Mouse (Mus musculus) cerebellum, adult 18-20 months (tissue): ENCODE results near the gene Lyst.

Experiments
- DNase-seq, 2 experiments: peaks; one replicate each; pipeline ENCODE4 v3.0.0; 2021

Gene Lyst

DNA sequence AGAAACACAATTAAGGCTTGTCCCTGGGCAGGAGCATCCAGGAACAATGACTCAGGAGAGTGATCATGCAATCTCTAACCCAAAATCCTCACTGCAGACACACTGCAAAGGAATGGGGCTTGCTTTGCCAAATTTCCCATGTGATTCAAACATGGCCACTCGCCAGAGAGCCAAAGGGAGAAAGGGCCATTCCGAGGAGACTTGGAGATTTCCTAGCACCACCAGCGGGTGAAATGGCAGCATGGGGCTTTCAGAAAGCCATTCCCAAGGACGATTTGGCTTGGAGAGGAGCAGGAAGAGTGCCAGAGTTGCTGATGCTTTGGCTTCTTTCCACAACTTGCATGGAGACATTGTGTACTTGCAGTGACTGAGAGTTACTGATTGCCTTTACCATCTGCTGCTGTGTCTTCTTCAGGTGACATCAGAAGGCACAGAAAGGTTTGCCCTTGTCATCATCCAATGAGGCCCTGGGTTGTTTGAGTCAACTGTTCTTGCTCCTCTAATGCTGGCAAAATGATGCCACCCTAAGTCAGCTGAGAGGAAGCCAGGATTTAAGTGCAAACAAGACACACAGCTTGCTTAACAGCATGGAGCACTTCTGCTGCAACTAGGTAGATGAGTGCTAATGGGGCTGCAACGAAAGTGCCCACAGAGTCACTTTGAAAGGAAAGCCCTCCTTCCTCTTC lies 16.5 kb upstream of the Lyst start:
- DNase-seq, result peak; percentile 93 to 94

DNA sequence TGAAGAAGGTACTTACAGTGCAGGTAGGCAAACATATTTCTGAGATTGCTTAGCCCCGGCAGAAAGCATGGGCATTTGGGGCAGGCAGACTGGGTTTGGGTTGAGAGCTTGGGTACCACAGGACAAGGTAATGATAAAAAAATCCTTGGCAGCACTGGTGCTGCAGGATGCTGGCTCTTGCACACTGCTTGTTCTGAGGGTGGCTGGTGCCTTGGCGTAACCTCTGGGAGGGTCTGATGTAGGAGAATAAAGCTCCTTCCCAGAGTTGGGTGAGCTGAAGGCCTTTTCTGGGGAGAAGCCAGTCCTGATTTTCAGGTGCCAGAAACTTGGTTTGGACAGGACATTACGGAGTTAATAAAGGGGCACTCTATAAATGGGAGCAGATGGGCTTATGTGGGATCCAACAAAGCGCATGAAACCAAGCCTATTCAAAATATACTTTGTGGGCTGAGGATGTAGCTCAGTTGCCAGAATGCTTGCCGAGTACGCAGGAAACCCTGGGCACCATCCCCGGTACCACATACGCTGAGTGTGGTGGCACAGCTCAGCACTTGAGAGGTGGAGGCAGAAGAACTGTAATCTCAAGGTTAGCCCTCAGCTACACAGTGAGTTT lies 15.8 kb upstream of the Lyst start:
- DNase-seq, result peak; percentile 78 to 82

- DNase-seq, result peak; percentile 23 to 49
Observed at GRCm38 (mm10) chr13:13575106-13575505, 15.1 kb upstream of the Lyst start.

DNA sequence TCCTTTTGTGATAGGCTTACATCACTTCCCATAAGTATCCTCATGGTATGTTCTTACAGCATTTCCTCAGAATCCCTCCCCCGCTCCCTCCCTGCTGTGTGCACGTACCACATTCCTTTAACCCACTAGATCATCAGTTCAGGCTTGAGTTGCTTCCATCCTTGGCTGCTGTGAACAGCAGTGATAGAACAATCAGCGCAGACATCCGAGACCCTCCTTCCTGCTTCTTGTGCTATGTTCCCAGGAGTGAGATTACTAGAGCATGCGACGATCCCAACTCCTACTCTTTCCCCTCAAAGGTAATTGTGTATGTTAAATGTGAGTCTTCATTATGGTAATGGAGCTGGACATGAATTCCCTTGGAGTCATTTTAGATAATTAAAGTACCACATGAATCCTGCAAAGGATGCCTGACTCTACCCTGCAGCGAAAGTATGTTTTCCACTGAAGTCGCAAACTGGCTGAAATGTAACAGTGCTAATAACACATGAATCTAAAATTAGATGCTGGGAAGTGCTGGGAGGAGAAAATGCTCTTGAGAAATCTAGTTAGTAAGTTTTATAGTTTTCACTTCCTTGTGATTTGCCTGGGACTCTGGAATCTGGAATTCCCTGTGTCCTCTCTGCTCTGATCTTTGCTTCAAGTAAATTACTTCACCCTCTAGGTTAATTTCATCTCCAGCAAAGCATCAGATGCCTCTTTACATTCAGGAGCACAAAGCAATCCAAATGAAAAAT lies 13.6 kb upstream of the Lyst start:
- DNase-seq, result no peak

GRCm38 (mm10) chr13:13581988-13582387 lies 8.2 kb upstream of the Lyst start:
- no peak for DNase-seq

- no peak for DNase-seq
Observed at GRCm38 (mm10) chr13:13583473-13583872, 6.7 kb upstream of the Lyst start.

GRCm38 (mm10) chr13:13587653-13588184 lies 2.5 kb upstream of the Lyst start:
- no peak for DNase-seq

DNA sequence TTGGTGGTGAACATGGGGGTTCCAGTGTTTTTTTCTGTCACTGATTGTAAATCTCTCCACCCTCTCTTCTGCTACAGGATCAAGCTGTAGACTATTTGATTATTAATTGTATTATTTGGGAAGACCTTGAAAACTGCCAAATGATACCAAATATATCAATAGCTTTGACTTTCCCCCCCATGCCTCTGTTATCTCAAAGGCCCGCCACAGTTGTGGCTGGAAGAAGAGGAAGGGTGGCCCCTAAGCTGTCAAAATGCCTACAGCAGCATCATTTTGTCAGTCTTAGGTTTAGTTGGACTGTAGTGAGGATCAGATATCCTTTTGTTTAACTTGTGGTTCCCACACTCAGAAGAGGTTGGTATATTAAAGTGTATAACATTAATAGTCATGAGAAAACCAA lies 1.7 kb upstream of the Lyst start:
- no peak for DNase-seq

GRCm38 (mm10) chr13:13589032-13589431 lies 1.2 kb upstream of the Lyst start:
- DNase-seq, result no peak

GRCm38 (mm10) chr13:13591892-13592291 lies 1.7 kb downstream of the Lyst start:
- DNase-seq, result no peak

DNA sequence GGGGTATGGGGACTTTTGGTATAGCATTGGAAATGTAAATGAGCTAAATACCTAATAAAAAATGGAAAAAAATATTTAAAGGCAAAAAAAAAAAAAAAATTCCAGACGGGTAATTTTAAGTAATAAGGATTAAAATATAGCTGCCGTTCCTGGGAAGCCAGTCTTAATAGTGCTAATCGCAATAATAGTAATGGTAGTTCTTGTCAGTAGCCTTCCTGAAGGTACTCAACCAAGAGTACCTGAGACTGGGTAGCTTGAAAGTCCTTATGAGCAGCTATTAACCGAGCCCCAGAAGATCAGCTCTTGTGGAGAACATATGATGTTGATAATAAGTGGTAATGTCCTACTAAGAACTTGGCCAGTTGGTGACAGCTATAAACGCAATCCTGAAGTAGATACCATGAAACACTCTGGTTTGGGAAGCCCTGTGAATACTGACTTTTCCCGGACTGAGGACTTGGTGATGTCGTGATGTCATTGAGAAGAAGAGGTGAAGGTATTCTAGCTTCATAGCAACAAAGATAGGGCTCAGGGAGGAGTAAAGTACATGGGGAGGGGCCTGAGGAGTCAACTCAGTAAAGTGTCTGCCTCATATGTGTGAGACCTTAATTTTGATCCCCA lies 6.3 kb downstream of the Lyst start:
- no peak for DNase-seq

GRCm38 (mm10) chr13:13597896-13598295 lies 7.7 kb downstream of the Lyst start:
- DNase-seq, result no peak

DNA sequence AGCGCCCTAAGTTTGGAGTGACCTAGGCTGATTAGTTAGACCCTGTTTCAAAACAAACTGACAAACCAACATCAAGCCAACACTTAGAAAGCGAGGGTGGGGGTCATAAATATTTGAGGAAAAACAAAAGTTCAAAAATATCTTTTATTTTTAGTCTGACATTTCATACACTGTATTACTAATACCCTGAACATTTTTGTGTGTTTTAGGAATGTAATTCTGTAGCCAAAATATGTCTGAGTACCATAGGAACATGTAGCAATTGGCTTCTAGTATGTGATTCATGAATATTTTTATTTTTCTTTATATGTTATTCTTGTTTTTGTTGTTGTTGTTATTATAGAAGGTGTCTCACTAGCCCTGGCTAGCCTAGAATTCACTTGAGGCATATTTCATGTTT lies 11.2 kb downstream of the Lyst start:
- DNase-seq, result no peak

DNA sequence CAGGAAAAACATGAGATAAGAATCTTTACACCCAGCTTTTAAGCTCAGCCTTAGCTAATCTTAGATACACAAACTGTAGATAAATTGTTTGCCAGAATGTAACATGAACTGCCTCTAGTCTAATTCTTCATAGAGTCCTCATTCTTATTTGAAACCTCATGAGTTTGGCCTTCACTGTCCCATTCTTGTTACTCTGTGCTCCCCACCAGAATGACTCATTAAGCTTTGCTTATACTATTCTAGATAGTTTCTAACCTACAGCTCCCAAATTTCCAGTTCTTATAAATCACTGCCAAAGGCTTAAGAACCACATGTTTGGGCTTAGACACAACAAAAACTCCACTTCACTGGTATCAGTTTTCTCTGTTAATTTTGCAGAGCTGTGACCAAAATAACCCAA lies 16.0 kb downstream of the Lyst start:
- no peak for DNase-seq

- DNase-seq, result peak; percentile 38 to 59
Observed at GRCm38 (mm10) chr13:13608311-13608710, 18.1 kb downstream of the Lyst start.

GRCm38 (mm10) chr13:13609655-13610054 lies 19.5 kb downstream of the Lyst start:
- no peak for DNase-seq

GRCm38 (mm10) chr13:13612882-13613281 lies 22.7 kb downstream of the Lyst start:
- DNase-seq, result peak; percentile 47 to 59

GRCm38 (mm10) chr13:13614235-13614634 lies 24.0 kb downstream of the Lyst start:
- DNase-seq, result no peak

DNA sequence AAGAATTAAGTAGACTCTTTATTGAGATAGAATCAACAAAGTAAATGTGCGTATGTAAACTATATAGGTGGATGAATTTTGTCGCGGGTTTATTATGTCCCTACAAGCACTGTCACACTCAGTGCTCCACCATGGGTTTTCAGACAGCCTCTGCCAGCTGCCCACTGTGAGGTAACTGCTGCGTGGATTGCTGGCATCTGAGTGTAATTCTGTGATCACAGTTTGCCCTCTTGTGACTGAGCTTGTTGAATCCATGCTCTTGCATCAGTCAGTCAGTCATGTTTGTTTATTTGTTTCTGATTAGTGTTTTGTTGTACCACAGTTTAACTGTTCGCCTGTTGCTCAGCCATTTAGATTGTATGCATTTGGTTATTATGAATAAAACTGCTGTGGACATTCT lies 31.3 kb downstream of the Lyst start:
- DNase-seq, result peak; percentile 65 to 77

- DNase-seq, result no peak
Observed at GRCm38 (mm10) chr13:13622565-13622964, 32.4 kb downstream of the Lyst start.

- no peak for DNase-seq
Observed at GRCm38 (mm10) chr13:13633746-13634145, 43.5 kb downstream of the Lyst start.

- DNase-seq, result no peak
Observed at GRCm38 (mm10) chr13:13634706-13635105, 44.5 kb downstream of the Lyst start.

DNA sequence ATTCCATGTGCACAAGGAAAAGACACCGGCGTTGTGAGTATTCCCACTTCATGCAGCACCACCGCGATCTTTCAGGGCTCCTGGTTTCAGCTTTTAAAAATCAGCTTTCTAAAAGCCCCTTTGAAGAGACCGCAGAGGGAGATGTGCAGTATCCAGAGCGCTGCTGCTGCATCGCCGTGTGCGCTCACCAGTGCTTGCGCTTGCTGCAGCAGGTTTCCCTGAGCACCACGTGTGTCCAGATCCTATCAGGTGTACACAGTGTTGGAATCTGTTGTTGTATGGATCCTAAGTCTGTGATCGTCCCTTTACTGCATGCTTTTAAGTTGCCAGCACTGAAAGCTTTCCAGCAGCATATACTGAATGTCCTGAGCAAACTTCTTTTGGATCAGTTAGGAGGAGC lies 45.0 kb downstream of the Lyst start:
- no peak for DNase-seq
